Mouse (Mus musculus): ENCODE data around the gene Nop16.

The Nop16 gene

DNA sequence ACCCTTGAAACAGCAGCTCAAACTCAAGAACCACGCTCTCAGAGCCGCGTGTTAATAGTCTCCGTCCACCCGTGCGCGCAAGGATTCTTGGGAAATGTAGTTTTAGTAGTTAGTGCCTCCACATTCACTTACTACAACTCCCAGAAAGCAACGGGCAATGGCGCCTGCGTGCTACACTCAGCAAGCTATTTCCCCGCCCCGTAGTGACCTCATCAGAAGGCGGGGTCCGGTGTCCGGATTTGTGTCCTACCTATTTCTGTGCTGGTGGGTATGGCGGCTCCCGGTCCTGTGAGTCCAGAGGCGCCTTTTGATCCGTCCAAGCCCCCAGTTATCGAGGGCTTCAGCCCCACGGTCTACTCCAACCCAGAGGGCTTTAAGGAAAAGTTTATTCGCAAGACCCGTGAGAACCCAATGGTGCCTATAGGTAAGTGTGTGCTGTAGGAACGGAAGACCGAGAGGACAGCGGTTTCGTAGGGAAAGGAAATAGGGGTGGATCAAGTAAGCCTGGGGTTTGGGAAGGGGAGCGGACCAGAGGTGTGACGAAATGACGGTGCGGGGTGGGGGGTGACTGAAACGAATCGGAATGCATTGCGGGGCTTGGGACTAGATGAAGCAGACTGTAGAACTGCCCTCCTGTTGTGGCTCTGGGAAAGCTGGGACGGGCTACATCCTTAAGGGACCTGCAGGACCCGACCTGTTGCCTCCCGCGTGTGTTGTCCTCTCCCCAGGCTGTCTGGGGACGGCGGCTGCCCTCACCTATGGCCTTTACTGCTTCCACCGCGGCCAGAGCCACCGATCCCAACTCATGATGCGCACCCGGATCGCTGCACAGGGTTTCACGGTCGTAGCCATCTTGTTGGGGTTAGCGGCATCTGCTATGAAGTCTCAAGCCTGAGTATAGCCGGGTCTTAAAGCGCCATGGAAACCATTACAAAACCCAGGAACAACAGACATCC is at the start of gene Nop16, which contains the start of gene Higd2a:
TSS of gene Nop16 (minus strand) at position 95 of the 956 bp plus-strand sequence.
TSS of gene Higd2a (plus strand) at position 212 of the 956 bp plus-strand sequence.
- peak; percentile 98 for DNase-seq

DNA sequence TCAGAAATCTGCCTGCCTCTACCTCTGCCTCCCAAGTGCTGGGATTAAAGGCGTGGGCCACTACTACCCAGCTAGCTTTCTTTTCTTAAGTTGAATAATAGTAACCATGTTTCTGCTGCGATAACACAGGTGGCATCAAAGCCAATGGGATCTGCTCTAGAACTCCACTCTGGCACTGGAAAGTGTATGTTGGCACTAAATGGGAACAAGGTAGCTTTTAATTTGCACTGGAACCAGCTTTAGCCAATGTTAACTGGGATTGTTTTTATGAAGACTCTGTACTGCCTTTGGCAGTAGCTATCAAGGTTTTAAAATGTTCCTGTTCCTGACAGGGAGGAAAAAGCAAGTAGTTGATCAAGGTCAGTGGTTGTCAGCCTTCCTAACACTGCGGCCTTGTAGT is 45.1 kb upstream of the Nop16 start:
- no peak for DNase-seq

DNA sequence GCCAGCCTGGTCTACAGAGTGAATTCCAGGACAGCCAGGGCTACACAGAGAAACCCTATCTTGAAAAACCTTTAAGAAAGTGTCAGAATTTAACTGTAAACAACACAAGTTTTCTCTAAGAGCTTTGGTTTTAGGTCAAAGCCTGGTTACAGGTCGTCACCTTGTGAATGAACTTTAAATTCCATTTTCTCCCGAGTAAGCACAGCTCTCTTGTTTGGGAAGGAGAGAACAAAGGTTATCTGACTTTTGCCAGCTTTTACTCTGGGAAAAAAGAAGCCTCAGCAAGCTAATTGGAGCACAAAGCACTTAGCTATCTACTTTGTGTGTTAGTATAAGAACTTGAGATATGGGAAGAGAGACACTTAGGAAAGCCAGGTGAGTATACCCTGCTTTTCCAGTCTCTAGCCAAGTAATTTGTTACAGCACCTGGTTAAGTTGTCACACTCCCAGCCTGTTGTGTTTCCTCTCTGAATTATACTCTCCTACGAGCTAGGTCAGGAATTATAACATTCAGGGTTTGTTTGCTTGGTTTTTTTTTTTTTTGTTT is 42.9 kb upstream of the Nop16 start:
- DNase-seq = no peak

DNA sequence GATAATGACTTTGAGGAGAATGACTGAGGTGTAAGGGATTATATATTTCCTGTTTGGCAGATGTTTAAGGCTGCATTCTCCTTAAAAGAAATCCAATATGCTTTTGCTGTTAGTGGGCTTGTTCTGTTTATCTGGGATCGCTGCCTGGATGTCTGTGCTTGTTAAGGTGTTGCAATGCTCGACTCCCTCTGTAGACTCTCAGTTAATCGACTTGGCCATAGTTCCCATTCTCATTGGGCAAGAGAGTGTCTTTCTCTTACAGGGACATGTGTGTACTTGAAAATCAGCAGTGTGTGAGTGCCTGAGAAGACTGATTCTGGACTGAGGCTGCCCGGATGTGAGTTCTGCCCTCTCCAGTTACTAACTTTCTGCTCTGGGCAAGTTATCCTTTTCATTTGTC is 39.2 kb upstream of the Nop16 start:
- DNase-seq = no peak

DNA sequence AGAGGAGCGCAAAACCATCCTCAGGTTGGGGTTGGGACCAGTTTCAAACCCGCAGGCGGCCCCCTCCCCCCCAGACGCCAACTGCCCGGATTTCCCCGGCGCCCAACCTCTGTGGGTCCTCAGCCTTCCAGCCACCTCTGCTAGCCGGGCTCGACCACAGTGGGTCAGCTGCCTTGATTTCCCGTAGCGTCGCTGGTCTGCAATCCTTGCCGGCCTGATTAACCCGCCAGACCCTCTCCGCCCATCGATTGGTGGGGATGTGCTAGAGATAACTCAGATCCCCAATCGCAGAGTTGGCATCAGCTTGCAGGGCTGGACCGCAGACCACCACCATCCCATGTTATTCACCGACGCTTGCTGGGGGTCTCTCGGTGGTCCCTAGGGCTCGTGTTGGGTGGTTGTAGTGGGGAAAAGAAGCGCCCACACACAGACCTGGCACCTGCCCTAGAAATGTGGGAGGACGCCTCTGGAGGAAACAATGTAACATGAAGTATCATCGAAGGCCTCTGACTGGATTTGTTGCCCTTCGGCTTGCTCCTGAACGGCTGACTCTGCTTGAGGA is 32.2 kb upstream of the Nop16 start:
- no peak for DNase-seq

DNA sequence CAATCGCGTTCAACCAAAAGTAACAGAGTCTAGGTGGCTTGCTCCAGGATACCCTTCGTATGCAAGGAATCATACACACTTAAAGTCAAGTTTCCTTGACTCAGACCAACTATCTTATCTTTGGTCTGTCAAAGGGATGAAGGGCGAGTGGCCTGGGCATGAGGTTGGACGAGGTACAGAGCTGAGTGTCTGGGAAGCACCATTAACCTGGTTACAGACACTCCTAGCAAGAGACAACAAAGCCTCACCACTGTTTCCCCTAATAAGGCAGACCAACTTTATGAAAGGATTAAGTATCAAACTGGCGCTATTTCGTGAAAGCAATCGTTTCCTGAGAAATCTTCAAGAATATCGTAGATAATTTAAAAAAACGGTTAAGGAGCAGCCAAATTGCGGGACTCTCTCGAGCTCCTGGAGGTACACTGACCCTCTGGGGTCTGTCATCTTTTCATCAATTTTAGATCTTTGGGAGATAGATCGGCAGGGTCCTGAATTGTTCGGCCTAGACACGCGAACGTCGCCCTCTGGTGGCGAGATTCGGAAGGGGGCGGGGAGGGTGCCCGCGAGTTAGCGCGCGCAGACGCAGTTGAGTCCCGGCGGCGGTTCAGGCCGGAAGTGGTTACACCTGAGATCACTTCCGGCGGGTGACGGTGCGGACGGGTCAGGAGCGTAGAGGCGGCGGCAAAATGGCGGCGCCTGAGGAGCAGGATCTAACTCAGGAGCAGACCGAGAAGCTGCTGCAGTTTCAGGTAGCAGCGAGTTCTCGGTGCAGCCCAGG is 31.5 kb upstream of the Nop16 start, which contains the start of gene Faf2:
TSS of gene Faf2 (plus strand) at position 630 of the 778 bp plus-strand sequence.
- peak; percentile 99 for DNase-seq

DNA sequence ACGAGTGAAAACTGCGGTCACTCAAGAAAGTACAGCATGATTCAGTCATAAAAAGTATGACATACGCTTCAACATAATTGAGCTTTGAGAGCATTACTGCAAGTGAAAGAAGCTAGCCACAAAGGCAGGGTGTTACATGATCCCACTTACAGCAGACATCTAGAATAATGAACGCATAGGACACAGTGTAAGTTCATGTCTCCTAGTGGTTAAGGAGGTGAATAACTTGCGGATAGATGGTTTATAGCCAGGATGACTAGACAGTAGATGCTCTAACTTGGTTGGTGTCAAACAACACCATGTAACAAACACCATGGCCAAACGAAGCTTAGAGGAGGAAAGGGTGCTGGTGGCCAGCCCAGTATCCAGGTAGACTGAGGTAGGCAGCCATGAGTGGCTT is 27.1 kb upstream of the Nop16 start:
- DNase-seq = no peak

DNA sequence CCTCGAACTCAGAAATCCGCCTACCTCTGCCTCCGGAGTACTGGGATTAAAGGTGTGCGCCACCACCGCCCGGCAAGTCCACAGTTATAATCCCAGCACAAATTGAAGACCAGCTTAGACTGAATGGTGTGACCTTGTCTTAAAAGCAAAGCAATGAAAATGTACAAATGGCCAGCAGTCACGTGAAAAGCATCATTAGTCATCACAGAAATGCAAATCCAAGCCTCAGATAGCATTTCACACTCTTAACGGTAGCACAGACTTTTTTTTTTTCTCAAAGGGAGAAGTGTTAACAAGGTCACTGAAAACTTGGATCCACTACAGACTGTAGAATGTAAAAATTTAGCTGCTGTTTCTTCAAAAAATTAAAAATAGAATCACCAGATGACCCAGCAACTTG is 26.4 kb upstream of the Nop16 start:
- no peak for DNase-seq

DNA sequence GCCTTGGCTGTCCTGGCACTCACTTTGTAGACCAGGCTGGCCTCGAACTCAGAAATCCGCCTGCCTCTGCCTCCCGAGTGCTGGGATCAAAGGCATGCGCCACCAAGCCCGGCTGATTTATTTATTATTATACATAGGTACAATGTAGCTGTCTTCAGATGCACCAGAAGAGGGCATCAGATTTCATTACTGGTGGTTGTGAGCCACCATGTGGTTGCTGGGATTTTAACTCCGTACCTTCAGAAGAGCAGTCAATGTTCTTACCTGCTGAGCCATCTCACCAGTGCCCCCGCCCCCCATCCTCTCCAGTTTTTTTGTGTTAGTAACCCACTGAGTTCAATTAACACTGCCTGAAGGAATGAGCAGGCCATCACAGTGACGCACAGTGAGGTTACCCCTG is 23.3 kb upstream of the Nop16 start:
- peak in 1 of 2 experiments; percentile 23 for DNase-seq

DNA sequence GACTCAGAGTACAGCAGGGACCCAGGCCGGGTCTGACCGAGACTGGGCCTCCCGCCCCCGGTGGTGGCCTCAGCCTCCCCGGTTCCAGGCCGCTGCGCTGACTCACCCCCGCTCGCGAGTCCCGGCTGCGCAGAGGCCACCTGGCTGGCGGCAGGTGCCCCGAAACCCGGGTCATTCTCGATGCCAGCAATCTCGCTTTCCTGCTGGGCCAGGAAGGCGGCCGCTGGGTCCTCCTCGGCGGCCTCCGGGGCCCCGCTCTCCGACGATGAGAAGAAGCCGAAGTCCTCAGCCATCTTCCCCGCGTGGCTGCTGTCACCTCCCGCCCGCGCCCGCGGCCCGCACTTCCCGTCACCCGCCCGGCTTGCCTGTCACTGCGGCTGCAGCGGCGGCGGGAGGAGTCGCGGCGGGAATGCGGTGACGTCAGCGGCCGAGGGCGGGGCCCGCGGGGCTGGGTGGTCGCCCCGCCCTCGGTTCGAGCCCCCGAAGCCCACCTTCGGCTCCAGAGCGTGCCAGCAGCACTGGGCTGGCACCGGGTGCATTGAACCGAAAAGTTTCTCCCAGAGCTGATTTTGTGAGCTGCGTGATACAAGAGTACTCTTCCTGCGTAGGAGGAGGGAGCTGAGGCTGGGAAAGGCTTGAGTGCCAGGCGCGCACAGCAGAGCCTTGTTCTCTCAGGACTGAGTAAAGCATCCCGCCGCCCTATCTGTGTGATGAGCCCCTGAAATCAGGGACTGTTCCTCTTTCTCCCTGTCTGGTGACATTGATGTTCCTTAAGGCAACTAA is 21.3 kb upstream of the Nop16 start, which contains the start of gene Cltb:
TSS of gene Cltb (minus strand) at position 373 of the 783 bp plus-strand sequence.
- DNase-seq = peak; percentile 82 to 83

DNA sequence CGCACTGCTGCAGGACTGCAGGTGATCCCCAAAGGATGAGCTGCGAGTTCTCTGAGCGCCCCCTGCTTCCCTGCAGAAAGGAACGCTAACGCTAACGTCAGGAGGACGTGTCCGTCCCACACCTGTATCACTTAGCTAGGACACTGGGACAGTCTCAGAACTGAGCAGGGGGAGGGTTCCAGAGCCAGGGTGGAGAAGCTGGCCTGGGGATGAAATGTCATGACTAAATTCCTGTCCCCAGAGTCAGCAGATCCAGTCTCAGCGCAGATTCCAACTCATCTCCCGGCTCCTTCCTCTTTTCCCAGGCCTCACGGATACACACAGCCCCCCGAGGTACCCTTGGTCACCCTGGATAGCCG is 20.7 kb upstream of the Nop16 start:
- no peak for DNase-seq

DNA sequence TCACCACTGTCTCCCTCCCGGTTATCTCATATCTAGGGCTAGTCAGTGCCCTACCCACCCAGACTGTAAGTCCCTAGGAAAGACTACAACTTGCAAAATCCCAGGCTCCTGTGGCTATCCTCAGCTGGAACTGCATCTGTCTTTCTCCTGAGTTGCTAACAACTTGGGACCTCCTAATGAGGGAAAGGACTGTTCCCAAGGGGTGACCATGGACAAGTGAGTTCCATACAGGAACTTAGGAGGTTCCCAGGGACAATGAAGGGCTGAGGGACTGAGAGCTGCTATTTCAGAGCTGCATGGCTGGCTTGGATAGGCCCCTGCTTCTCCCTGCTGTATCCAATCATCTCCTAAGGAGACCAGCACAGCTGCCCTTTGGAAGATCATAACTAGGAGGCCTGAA is 19.4 kb upstream of the Nop16 start:
- DNase-seq = no peak

DNA sequence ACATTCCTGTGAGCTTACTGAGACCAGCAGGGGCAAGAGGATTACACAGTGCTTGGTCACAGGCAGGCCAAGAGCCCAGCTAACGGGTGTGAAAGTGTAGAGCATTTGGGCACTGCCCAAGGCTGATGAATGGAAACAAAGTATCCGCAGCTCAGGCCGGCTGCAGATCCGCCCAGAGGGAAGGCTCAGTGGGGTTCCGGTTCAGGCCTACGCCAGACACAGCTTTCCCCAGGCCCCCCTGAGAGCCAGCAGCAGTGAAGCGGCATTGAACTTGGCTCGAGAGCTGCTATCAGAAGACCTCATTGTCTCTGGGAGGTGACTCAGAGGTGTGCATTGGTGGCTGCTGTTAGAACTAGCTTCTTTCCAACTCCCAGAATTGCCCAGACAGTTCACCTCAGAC is 18.8 kb upstream of the Nop16 start:
- no peak for DNase-seq

DNA sequence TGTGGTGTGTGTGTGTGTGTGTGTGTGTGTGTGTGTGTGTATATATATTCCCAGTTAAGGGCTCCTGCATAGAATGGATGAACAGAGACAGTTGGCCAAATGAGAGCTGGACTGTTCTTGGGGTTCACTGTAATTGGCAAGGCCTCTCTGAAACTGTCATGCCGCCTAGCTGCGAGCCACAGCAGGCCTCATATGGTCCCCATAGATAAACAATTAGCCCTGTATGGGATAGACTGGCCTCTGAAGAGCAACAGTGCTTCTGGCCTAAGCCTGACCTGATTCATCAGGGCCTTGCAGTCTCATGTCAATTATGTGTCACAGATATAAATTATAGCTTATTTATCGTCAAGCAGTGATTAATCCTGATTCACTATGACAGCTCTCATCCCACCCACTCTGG is 18.1 kb upstream of the Nop16 start:
- no peak for DNase-seq

DNA sequence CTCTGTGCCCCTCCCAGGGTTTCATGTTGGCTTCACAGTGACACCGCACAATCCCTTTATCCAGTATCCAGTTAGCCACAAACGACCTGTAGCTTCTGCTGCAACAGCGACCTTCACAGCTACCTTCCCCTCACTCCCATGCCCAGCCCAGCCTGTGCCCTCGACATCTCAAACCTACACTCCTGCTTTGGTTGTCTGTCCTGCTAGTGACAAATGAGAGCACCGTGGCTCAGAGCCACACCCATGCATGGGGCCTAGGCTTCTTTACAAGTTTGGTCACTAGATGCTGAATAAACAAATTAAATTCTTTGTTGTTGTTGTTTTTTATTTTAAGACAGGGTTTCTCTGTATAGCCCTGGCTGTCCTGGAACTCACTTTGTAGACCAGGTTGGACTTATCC is 17.3 kb upstream of the Nop16 start:
- DNase-seq = no peak

DNA sequence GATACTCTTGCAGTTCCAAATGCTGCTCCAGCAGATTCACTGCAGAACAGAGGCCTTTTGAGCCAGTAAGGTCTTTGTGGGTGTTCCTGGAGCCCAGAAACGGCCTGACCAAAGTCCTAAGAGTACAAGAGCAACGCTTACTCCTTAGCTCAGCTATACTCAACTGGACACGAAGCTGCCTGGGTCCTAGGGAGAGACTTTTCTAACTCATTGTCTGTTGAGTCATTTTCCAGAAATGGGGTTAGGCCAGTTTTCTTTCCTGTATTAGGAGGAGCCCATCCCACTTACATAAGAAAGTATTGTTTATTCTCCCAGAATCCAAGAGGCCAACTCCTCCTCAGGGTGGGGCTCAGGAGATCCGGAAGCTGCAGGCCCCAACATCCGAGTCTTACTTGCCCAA is 15.5 kb upstream of the Nop16 start:
- no peak for DNase-seq

DNA sequence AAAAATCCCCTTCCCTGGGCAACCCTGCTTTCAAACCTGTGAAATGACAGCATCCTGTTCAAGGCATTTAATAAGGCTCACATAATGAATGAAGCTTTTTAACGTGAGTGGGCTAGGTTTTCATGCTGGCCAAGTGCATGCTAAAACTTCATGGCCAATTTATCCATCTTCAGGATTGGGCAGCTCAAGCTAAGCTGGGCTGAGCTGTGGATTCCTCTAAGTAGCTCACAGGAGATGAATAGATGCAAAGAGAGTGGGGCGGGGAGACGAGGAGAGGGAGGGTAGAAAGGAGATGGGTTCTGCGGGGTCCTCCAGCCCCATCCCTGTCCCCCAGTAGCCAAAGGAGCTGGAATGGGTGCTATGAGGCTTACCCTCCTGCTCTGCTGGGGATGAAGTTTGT is 14.3 kb upstream of the Nop16 start:
- DNase-seq = no peak

DNA sequence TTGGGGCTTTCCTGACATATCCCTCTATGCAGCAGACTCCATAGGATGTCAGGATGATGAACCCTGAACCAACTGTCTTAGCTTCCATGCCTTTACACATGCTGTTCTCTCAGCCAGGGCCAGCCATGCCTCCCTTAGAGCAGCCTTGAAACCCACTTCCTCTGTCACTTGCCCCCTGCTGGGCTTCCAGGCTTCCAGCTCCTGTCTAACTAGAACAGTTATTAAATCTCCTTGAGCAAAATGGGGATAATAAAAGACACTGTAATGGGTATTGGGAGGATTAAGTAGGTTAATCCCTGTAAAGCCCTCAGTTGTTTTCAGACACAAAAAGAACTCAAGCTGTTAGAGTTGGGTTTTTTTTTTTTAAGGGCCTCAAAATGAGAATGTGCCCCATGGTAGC is 13.6 kb upstream of the Nop16 start:
- no peak for DNase-seq

DNA sequence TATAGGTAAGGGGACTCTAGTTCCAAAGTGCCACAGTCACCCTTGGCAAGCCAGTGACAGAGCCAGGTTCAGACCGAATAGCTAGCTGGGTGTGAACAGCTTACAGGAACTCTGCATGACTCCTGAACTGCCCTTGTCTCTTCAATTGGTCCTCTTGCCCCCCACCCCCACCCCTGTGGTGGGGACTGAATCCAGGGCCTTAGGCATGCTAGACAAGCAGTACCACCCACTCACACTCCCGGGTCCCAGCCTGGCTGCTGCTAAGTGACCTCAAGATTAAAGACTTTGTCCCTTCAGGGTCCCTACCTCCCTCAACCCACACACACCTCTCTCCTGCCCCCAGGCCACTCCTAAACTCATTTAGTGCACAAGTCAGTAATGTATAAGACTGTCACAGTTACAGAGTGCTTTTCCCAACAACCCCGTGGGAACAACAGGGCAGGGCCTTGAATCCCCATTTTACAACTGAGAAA is 12.8 kb upstream of the Nop16 start:
- DNase-seq = no peak

DNA sequence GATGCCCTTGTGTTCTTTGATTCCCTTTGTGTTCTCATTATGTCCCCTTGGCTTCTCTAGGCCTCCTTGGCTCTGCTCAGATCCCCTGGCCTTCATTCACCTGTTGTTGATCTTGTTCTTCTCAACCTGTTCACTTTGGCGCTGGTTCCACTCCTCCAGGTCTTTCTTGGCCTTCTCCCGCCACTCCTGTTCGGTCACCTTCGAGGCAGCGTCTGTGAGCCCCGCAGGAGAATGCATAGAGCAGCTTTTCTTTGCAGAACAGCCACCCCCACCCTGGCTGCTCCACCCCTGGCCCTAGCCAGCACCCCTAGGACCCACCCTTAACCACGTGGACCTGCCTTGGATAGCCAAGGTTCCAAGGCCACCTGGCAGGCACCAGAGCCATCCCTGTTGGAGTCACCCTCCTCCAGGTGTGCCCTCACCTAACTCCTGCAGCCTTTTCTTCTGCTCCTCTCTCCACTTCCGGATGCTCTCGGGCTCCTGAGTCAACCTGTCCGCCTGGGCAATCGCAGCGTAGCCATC is 8.8 kb upstream of the Nop16 start:
- DNase-seq = no peak

DNA sequence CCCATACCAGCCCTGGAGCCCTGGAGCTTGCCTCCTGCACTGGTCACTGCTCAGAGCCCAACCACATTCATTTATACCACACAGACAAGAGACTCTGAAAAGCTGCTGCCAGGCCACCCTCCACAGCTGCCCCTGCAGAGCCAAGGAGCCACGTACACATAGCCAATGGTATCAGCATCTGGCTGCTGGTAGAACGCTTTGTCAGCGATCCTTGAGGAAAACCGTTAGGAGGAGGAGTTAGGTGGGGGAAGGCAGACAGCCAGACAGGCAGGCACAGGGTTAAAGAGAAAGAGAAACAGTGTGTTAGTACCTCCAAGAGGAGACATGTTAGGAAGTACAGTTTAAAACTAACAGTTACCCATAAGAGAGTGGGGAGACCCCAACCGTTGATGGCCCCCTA is 7.0 kb upstream of the Nop16 start:
- DNase-seq = no peak

DNA sequence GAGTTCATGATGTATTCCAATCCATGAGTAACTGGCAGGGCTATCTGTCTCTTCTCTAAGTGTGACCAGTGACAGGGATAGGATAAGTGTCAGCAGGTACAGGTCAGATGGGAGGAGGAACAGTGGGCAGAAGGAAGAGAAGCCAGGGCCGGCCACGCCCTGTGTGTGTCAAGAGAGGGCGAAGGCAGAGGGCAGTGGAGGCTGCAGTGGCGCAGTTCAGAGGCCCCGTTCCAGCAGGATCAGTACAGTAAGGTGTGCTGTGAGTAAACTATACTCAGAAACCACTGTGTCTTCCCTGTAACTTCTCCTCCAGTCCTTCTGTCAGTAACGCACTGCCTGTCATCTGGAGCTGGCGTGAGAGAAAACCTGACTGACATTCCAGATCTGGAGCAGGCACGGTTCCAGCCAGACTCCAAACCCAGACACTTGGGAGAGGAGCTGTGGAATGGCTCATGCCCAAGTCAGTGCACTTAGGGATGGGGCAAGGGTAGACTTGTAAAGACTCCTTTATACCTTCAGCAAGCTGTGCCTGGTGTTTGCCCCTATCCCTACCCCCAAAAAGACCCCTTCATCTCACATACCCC is 6.3 kb upstream of the Nop16 start:
- DNase-seq = no peak

Data from B cell, adult 2 months (primary cell).